Mouse (Mus musculus) midbrain, postnatal 0 days (tissue): ENCODE results near the gene Gabrr3. TPM values are rescaled to one million over a fixed set of nuclear protein-coding genes. Genes with fewer than 3 reads are reported as not detected.

ENCODE experiments used
- ATAC-seq: fragments of 200-750 bp; cut with Nextera tagmentation; 2 replicates; pipeline ENCODE4 v1.8.0; 2017; ENCODE audit warnings: moderate number of reproducible peaks, mild to moderate bottlenecking, moderate TSS enrichment, moderate library complexity; ENCODE audit not compliant: low FRiP score
- DNase-seq: peaks from one replicate; pipeline ENCODE4 v3.0.0-alpha.2; 2015; ENCODE audit warnings: low spot score
- H3K27ac ChIP-seq: fragments of 300-500 bp; sonication (generic); 2 replicates; pipeline ENCODE4 v1.5.1; 2014; ENCODE audit warnings: low read depth, mild to moderate bottlenecking, low read length, mixed read lengths
- H3K27me3 ChIP-seq: fragments of 300-500 bp; sonication (generic); 2 replicates; pipeline ENCODE4 v1.6.1; 2014; ENCODE audit warnings: low read length, control low read depth, mixed read lengths; ENCODE audit not compliant: insufficient read depth
- H3K36me3 ChIP-seq: fragments of 300-500 bp; sonication (generic); 2 replicates; pipeline ENCODE4 v1.6.1; 2014; ENCODE audit warnings: low read length, control low read depth, mixed read lengths; ENCODE audit not compliant: insufficient read depth
- H3K4me1 ChIP-seq: fragments of 300-500 bp; sonication (generic); 2 replicates; pipeline ENCODE4 v1.6.1; 2014; ENCODE audit warnings: mild to moderate bottlenecking, control low read depth, antibody characterized with exemption, low read length, mixed read lengths; ENCODE audit not compliant: insufficient read depth
- H3K4me2 ChIP-seq: fragments of 300-500 bp; sonication (generic); 2 replicates; pipeline ENCODE4 v1.6.1; 2014; ENCODE audit warnings: low read depth, mild to moderate bottlenecking, low read length, mixed read lengths; ENCODE audit not compliant: poor library complexity, severe bottlenecking
- H3K4me3 ChIP-seq: fragments of 300-500 bp; sonication (generic); 2 replicates; pipeline ENCODE4 v1.5.1; 2014; ENCODE audit warnings: low read depth, mild to moderate bottlenecking, low read length, moderate library complexity
- H3K9ac ChIP-seq: fragments of 300-500 bp; sonication (generic); replicated peaks from 2 replicates; pipeline ENCODE4 v1.6.1; 2014; ENCODE audit warnings: mild to moderate bottlenecking, low read length, moderate library complexity, mixed read lengths; ENCODE audit not compliant: poor library complexity, severe bottlenecking
- H3K9me3 ChIP-seq: fragments of 300-500 bp; sonication (generic); 2 replicates; pipeline ENCODE4 v1.6.1; 2016; ENCODE audit warnings: low read length, control low read depth
- CTCF ChIP-seq: IDR thresholded peaks from 2 replicates; pipeline ENCODE4 v1.5.1; 2016; ENCODE audit warnings: antibody characterized with exemption, mild to moderate bottlenecking
- WGBS: fragments of 180-500 bp; shearing (Covaris S2); extraction: QIAGEN DNeasy Blood & Tissue Kit; methylation state at CpG from one replicate; pipeline ENCODE4 v1.1.7; 2014; 5-methylcytosine and 5-hydroxymethylcytosine counted together
- polyA plus RNA-seq: library from polyadenylated mRNA; unstranded; fragments of >200 nt; fragmentation: Nextera tagmentation; extraction: Ambion mirVana; gene quantifications from 2 replicates; pipeline ENCODE4 v1.2.1, GENCODE M21; 2015
- total RNA-seq: library from RNA; depleted of rRNA; stranded (reverse); fragments of >200 nt; gene quantifications from 2 replicates; pipeline ENCODE4 v1.2.3, GENCODE M21; 2014; rRNA removed

The Gabrr3 gene
- total RNA-seq: 0.14 and 0.16 TPM in 2 replicates
- not detected in 2 replicates for polyA plus RNA-seq

GRCm38 (mm10) chr16:59407032-59407431, at the start of gene Gabrr3:
Gene Gabrr3 (plus strand): TSS chr16:59407332.
- no peak within 1 kb of the TSS for H3K9ac ChIP-seq
- DNase-seq (no peak), ATAC-seq (no peak)
- no peak within 1 kb of the TSS for H3K27ac ChIP-seq
- TF ChIP-seq CTCF: no peak
- no peaks in the 10 kb centered on the region for H3K36me3 ChIP-seq
- 40% methylated on average over 5 of the region's 5 CpGs for WGBS
- no peaks in the 10 kb centered on the region for H3K4me1 ChIP-seq
- no peak within 1 kb of the TSS for H3K4me2 ChIP-seq
- no peak within 1 kb of the TSS for H3K4me3 ChIP-seq
- H3K27me3 ChIP-seq: no peaks in the 10 kb centered on the region
- no peaks in the 10 kb centered on the region for H3K9me3 ChIP-seq

- Histone ChIP-seq H3K36me3 (no peaks in the 10 kb centered on the region), H3K4me2 (no peak within 1 kb of the TSS), H3K9me3 (no peaks in the 10 kb centered on the region), H3K4me3 (no peak within 1 kb of the TSS), H3K4me1 (no peaks in the 10 kb centered on the region), H3K27me3 (no peaks in the 10 kb centered on the region), H3K9ac (no peak within 1 kb of the TSS), H3K27ac (no peak within 1 kb of the TSS)
- TF ChIP-seq CTCF: no peak
- no peak for DNase-seq
- WGBS: 77% methylated on average over 2 of the region's 2 CpGs
- no peak for ATAC-seq
Measured at GRCm38 (mm10) chr16:59363893-59364292, 43.2 kb upstream of the Gabrr3 start, which contains the start of gene Olfr209. Gene Olfr209 (minus strand): TSS chr16:59363993.

- H3K4me3 ChIP-seq: no peak overlapping the region
- DNase-seq (peak; percentile 13), ATAC-seq (peak; percentile 7; the same call in 1 of the 2 replicates)
- H3K27me3 ChIP-seq: no peaks in the 10 kb centered on the region
- no peaks in the 10 kb centered on the region for H3K4me1 ChIP-seq
- no peak overlapping the region for H3K9ac ChIP-seq
- H3K36me3 ChIP-seq: no peaks in the 10 kb centered on the region
- TF ChIP-seq CTCF: no peak
- H3K27ac ChIP-seq: no peak overlapping the region
- 0 out of 2 replicates have a peak, but pooled peaks cover 3% of the 10 kb centered on the region for H3K9me3 ChIP-seq
- WGBS: 75% methylated on average over 3 of the region's 3 CpGs
- no peak overlapping the region for H3K4me2 ChIP-seq
Measured at GRCm38 (mm10) chr16:59393300-59393699, 13.8 kb upstream of the Gabrr3 start.

GRCm38 (mm10) chr16:59401102-59401501, 6.0 kb upstream of the Gabrr3 start:
- no peak for ATAC-seq
- H3K4me3 ChIP-seq: no peak overlapping the region
- WGBS: 76% methylated on average over 7 of the region's 7 CpGs
- no peak overlapping the region for H3K27ac ChIP-seq
- peak; percentile 15; the same call in 1 of the 2 replicates for TF ChIP-seq CTCF
- no peak overlapping the region for H3K4me2 ChIP-seq
- no peak for DNase-seq
- H3K27me3 ChIP-seq: no peaks in the 10 kb centered on the region
- 0 out of 2 replicates have a peak, but pooled peaks cover 3% of the 10 kb centered on the region for H3K9me3 ChIP-seq
- H3K9ac ChIP-seq: no peak overlapping the region
- H3K36me3 ChIP-seq: no peaks in the 10 kb centered on the region
- H3K4me1 ChIP-seq: no peaks in the 10 kb centered on the region

- Histone ChIP-seq H3K9me3 (0 out of 2 replicates have a peak, but pooled peaks cover 3% of the 10 kb centered on the region), H3K4me2 (no peak overlapping the region), H3K4me1 (no peaks in the 10 kb centered on the region), H3K9ac (no peak overlapping the region), H3K27ac (no peak overlapping the region), H3K4me3 (no peak overlapping the region), H3K36me3 (no peaks in the 10 kb centered on the region), H3K27me3 (no peaks in the 10 kb centered on the region)
- ATAC-seq (no peak), DNase-seq (no peak)
- WGBS: 85% methylated on average over 4 of the region's 4 CpGs
- no peak for TF ChIP-seq CTCF
Measured at GRCm38 (mm10) chr16:59401985-59402384, 5.1 kb upstream of the Gabrr3 start.

GRCm38 (mm10) chr16:59403684-59404083, 3.4 kb upstream of the Gabrr3 start:
- no peaks in the 10 kb centered on the region for H3K9me3 ChIP-seq
- peak; percentile 81 for DNase-seq
- peak; percentile 81 for ATAC-seq
- no peaks in the 10 kb centered on the region for H3K4me1 ChIP-seq
- no peak overlapping the region for H3K9ac ChIP-seq
- peak; percentile 87 for TF ChIP-seq CTCF
- 13% methylated on average over 4 of the region's 4 CpGs for WGBS
- no peak overlapping the region for H3K4me2 ChIP-seq
- H3K27me3 ChIP-seq: no peaks in the 10 kb centered on the region
- H3K4me3 ChIP-seq: no peak overlapping the region
- no peak overlapping the region for H3K27ac ChIP-seq
- no peaks in the 10 kb centered on the region for H3K36me3 ChIP-seq
